Mouse (Mus musculus) kidney, postnatal 14 days (tissue): ENCODE data around the gene Tspan18.

Source experiments
- DNase-seq: peaks from one replicate; pipeline ENCODE4 v3.0.0; 2022; ENCODE audit warnings: mixed read lengths

The Tspan18 gene

DNA sequence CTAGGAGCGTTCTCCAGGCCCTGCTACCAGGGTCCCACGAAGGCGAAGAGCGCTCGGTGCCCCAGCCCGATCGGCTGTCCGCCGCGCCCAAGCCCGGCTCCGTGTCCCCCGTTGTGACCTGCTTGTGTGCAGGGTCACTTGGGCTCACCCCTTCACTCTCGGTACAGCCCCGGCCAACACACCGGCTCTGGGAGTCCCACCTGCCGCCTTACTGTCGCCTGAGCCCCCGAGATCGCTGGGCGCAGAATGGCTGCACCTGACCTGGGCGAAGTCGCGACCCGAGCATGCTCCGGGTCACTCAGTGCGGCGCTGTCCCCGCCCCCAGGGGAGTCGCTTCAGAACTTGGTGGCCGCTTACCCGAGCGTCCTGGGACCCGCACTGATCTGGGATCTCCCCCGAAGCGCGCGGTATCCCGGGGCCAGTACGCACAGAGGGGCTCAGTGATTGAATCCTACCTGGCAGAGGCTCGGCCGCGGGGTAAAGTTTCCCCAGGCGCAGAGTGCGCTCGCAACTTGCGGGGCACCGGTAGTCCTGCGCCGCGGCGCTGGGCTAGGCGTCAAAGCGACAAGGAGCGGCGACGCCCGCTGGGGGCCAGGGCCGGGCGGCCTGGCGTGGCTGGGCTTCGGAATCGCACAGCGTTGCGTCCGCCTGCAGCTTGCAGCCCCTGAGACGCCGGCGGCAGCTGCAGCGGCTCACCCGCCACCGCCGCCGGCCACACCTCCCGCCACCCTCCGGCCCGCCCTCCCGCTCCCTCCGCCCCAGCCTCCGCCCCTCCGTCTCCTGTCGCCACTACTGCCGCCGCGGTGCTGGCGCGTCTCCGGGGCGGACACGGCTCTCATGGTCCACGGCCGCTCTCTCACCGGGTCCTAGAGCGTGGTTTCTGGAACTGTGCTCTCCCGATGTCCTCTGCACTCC is at the start of gene Tspan18:
TSS of gene Tspan18 (minus strand) at position 689 of the 915 bp plus-strand sequence.
- peak; percentile 87 for DNase-seq

DNA sequence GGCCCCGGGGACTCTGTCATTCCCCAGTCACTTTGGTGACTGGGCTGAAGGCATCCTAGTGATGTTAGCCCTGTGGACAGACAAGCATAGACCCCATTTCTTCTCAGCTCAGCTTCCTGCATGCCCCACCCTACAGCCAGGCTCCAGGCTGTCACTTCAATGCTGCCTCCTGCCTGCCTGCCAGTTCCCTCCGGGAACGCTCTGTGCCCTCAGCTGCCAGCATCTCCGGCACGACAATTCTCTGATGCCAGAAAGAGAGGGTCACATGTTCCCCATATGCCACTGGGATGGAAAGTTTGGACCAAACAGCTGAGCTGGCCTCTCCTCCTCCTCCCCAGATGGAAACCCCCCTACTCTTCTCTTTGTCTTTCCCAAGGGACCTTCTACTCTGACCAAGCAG is 49.5 kb upstream of the Tspan18 start:
- DNase-seq: no peak

GRCm38 (mm10) chr2:93380680-93381089 is 46.4 kb upstream of the Tspan18 start:
- DNase-seq: peak; percentile 45

GRCm38 (mm10) chr2:93377797-93378196 is 43.5 kb upstream of the Tspan18 start:
- DNase-seq: no peak

DNA sequence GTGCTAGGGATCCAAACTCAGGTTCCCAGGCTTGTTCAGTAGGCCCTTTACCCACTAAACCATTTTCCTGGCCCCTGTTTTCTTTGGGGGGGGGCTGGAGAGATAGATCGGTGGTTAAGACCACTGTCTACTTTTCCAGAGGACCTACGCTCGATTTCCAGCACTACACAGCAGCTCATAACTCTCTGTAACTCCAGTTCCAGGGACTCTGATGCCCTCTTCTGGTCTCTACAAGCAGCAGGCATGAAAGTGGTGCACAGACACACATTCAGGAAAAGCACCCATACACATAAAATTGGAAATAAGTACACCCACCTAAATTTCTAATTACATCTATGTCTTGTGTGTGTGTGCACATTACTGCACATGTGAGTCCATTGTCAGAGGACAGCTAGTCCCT is 42.9 kb upstream of the Tspan18 start:
- no peak for DNase-seq

- no peak for DNase-seq
Measured at GRCm38 (mm10) chr2:93372872-93373271, 38.6 kb upstream of the Tspan18 start.

DNA sequence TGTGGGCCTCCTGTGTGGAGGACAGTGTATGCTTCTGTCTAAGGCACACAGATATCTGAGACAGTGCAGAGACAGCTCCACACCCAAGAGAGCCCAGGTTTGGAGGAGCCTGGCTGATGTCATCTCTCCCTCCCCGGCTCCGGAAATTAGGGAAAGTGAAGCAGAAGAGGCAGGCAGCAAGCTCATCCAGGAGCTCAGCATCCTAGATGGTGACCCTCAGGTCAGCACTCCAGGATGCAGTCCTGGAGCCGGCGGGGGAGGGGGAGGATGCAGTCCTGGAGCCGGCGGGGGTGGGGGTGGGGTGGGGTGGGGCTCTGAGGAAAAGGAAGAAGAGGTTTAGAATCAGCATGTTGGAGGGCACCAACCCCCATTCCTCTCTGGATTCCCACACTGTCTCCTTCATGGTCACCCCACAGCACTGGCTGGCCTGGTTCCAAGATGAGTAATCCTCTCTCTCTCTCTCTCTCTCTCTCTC is 37.8 kb upstream of the Tspan18 start:
- peak; percentile 52 for DNase-seq

DNA sequence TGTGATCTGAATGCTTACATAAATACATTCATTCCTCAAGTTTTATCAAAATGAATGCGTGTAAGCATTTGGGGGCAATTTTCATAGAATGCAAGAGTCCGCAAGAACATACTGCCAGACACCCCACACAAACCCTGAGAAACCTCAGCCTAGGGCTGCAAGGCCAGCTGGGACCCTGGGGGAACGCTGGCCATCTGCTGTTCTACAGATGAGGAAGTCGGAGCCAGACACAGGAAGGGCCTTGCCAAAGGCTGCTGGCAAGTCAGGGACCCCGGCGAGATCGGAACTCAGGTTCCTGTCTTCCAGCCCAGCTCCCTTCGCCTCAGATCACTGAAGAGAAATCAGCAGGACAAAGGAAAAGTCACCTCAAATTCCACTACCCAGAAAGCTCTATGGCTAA is 34.6 kb upstream of the Tspan18 start:
- no peak for DNase-seq

- DNase-seq: no peak
Measured at GRCm38 (mm10) chr2:93367962-93368361, 33.7 kb upstream of the Tspan18 start.

DNA sequence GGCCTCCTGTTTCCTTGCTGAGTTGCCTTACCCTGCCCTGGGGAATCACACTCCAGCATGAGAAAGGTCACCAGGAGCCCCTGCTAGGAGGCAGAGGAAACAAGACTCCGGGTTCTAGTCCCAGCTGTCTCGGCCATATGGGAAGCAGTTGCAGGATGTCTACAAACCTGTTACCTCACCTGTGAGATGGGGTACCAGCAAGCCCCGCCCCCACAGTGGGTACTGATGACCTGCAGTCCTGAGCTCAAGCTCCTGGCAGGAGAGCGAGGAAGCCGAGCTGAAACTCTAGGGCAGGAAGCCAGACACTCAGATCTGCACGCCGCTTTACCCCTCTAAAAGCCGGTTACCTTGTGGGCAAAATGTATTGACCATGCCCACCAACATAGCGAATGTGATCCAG is 31.1 kb upstream of the Tspan18 start:
- DNase-seq: no peak

DNA sequence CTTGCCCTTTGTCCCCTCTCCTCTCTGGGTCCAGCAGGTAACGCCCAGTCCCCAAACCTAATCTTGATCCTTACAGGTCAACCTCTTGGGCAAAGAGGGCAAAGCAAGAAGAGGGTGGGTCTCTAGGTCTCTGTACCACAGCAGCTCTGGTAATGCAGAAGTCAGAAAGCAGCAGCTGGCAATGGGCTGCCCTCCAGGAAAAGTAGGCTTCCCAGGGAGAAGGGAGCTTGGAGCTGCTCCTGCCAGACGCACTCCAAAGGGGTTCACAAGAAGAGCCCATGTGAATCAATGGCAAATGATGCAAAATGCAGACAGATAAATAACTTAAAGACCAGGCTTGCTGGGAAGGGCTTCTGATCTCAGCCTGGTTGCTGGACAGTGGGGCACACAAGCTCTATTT is 30.6 kb upstream of the Tspan18 start:
- no peak for DNase-seq

DNA sequence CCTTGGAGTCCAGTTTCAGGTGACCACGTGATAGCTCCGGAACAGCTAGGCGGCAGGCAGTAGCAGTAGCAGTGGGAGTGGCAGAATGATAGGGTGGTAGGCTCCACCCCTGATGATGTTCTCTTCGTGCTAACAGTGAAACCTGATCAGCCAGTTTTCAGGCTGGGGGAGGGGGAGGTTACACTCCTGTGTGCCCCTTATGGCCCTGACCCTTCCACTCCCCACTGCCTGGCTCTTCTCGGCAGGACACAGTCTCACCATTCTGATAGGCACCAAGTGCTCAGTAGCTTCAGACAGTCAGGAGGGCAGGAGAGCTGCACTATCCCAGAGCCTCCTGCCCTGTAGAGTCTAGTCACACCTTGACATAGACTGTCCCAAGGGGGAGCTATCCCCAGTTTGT is 27.1 kb upstream of the Tspan18 start:
- DNase-seq: no peak

GRCm38 (mm10) chr2:93360310-93360709 is 26.0 kb upstream of the Tspan18 start:
- no peak for DNase-seq

DNA sequence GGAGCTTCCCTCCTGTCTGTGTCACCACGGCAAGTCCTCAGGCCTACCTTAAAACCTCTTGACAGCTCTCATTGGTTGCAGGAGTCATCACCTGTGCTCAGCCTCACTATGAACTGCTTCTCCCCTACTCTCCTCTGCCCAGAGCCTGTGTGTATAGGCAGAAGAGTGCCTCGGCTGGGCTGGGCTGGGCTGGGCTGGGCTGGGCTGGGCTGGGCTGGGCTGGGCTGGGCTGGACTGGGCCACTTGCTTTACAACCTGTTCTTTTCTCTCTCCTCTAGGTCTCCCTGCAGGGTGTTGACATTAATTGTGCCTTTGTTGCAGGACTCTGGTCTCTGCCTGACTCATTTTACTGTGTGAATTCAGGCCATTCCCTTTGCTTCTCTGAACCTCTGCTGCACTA is 23.1 kb upstream of the Tspan18 start:
- no peak for DNase-seq

DNA sequence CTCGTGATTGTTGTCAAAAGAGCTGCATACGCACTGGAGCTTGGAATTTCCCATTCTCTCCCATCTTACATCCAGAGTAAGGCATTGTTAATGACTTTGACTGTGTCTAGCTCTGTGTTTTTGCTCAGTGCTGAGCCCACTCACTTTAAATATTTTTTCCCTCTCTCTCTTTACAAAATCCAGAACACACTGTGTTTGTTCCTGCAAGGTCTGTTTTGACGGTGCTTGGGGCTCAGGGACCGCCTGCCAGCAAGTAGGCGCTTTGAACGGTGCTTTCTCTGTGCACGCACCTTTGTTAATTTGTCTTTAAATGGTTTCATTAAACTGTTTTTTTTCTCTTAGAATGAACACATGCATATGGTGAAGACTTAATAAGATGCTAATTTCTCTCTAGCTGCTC is 21.5 kb upstream of the Tspan18 start:
- no peak for DNase-seq

DNA sequence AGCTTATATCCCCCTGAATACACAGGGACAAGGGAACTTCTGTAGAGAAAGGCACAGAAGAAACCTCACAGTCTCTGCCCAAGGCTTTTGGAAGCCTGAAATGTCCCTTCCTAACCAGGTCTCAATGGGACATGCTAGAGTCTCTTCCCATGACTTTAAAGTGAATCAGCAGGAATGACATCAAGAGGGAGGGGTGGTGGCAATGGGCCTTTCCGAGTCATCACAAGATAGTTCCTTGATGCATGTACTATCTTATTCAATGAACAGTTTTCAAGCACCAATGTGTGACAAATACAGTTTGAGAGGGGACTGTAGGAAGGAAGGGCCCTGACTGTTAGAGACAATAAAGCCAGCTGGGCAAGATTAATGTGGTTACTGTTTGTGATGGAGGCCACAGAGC is 20.3 kb upstream of the Tspan18 start:
- no peak for DNase-seq

GRCm38 (mm10) chr2:93353725-93354124 is 19.4 kb upstream of the Tspan18 start:
- DNase-seq: peak; percentile 24

DNA sequence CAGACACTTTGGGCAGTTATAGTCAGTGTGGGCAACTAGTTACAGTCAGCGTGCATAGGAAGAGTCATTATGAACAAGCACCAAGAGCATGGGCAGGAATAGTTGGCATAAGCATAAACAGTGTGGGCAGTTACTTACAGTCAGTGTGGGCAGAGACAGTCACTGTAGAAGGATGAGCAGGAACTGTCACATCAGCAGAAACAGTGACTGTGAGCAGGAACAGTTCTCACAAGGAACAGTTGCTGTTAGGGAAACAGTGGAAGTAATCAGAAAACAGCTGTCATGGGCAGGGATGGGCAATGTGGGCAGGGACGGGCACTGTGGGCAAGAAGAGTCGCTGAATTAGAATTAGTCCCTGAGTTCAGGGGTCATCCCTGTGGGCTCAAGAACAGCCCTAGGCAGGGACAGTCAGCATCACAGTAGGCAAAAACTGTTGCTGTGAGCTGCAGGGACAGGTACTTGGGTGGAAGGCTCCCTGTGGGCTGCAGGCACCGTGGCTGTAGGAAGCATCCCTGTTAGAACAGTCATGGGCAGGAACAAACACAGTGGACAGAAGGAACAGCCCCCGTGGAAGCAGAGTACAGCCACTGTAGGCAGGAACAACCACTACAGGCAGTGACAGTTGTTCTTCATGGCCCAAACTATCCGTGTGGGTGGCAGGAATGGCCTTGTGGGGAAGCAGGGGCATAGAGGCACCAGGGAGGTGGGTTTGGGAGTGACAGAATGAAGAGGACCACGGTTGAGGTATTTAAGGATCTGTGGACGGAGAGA is 18.8 kb upstream of the Tspan18 start:
- DNase-seq: no peak

- no peak for DNase-seq
Measured at GRCm38 (mm10) chr2:93351352-93351751, 17.0 kb upstream of the Tspan18 start.

- DNase-seq: no peak
Measured at GRCm38 (mm10) chr2:93347018-93347417, 12.7 kb upstream of the Tspan18 start.

DNA sequence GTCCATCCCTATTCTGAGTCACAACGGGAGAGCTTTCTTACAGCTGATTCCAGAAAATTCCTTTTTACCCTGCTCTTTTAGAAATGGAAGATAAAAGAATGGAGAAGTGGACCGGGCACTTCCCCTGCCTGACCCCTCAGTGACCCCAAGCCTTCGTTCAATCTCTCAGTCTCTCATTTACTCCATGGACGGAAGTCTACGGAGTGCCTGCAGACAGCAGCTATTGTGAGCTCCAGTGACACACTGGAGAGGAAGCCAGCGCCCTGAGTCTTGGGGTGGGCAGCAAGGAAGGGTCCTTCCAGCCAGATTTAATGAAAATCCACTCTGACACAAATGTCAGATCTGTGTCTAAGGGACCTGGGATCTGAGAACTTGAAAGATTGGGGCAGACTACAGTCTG is 12.3 kb upstream of the Tspan18 start:
- DNase-seq: no peak

- DNase-seq: no peak
Measured at GRCm38 (mm10) chr2:93345663-93346268, 11.5 kb upstream of the Tspan18 start.

DNA sequence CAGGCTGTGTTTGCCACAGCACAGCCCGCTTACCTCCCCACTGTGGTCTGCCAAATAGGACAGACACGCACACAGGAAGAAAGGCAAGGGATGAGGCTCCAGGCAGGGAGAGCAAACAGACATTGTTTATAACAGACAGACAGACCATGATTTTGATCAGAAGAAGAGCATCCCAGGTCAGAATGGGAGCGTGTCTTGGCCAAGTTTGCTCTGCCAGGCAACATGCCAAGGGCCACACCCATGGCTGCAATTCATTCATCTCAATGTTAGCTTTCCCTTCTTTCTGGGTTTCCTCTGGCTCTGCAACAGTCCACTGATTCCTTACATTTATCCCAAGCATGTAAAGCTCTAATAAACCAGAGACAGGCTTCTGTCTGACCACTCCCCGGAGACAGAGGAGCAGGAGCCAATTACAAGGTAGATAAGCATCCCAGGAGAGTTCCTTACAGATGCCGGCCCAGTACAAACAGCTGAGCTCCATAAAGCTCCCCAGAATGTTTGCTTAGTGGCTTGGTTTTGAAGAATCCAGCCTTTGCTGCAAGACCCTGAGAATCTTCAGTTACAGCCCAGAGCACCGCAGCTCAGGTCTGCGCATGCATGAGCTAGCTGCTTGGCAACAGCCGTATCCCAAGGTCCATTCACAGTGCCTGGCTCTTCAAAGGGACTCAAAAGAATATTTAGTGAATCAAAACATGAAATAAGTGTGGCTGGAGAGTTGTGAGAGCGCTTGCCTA is 5.2 kb upstream of the Tspan18 start:
- no peak for DNase-seq
